ENCODE assay signal across 9 mouse cellular contexts in genomic region chr9:14498896-14499705, GRCm38 (mm10). TPM values are rescaled to one million over a fixed set of nuclear protein-coding genes. Genes with fewer than 3 reads are reported as not detected.
DNase-seq lines count a peak whose midpoint lies in the region; ATAC-seq and TF ChIP-seq lines count a peak whose summit lies in the region.
"Had no signal": no experiment of that assay in that cellular context is flagged by ENCODE, and none has a peak within 500 bp of the region (broad histone marks: within the 10 kb centered on the region; RNA-seq: fewer than 3 reads in every experiment).

No protein-coding gene starts in this region.

- peaks cover 15% of the 10 kb centered on the region for H3K4me1 ChIP-seq in embryonic facial prominence, embryonic 13.5 days
- H3K4me1 ChIP-seq in limb, embryonic 13.5 days, result peaks cover 10% of the 10 kb centered on the region
- peaks cover 2% of the 10 kb centered on the region; the same call in 1 of the 2 replicates for H3K4me1 ChIP-seq in olfactory bulb, adult 2 months (ENCODE audit: control insufficient read depth, insufficient read depth, low read length)

- 79% methylated on average over 4 of the region's 4 CpGs for WGBS in embryonic facial prominence, embryonic 13.5 days
- WGBS in limb, embryonic 13.5 days, result 79% methylated on average over 4 of the region's 4 CpGs
- WGBS in olfactory bulb, adult 2 months, result 76% methylated on average over 4 of the region's 4 CpGs

- DNase-seq in left cerebral cortex, adult 2 months (ENCODE audit: extremely low spot score in 1 of 2, low spot score in 2 of 2), result peak in 1 of 2 experiments; percentile 6
- no peak for DNase-seq in left cerebral cortex, adult 11 months (ENCODE audit: low spot score)
- no peak for DNase-seq in left cerebral cortex, postnatal 4 days
- DNase-seq in frontal cortex, postnatal 10 days (ENCODE audit: low spot score in 2 of 2), result no peak
- DNase-seq: lung, adult 18-20 months had no signal

- H3K27ac ChIP-seq in left cerebral cortex, adult 2 months, result no peak overlapping the region
- no peak overlapping the region for H3K27ac ChIP-seq in embryonic facial prominence, embryonic 13.5 days
- no peak overlapping the region for H3K27ac ChIP-seq in limb, embryonic 13.5 days
- H3K27ac ChIP-seq in olfactory bulb, adult 2 months (ENCODE audit: insufficient read depth, low read depth, low read length), result no peak overlapping the region

- H3K4me2 ChIP-seq in embryonic facial prominence, embryonic 13.5 days, result peak overlapping the region; percentile 67
- H3K4me2 ChIP-seq in limb, embryonic 13.5 days (replicated peaks), result peak overlapping the region; percentile 77

- intact Hi-C loops in left cerebral cortex, adult 2 months (cut with DNase I), result no loop called here
- intact Hi-C loops in left cerebral cortex, postnatal 4 days (cut with DNase I), result no loop called here

- peaks cover 20% of the 10 kb centered on the region for H3K36me3 ChIP-seq in embryonic facial prominence, embryonic 13.5 days
- H3K36me3 ChIP-seq in limb, embryonic 13.5 days, result peaks cover 21% of the 10 kb centered on the region

- TF ChIP-seq CTCF in left cerebral cortex, adult 2 months (IDR thresholded peaks at IDR 0.05), result no peak
- TF ChIP-seq CTCF in olfactory bulb, adult 2 months (IDR thresholded peaks at IDR 0.05; ENCODE audit: insufficient read depth, low read depth, low read length), result no peak

- no peaks in the 10 kb centered on the region for H3K27me3 ChIP-seq in embryonic facial prominence, embryonic 13.5 days
- H3K27me3 ChIP-seq in limb, embryonic 13.5 days, result no peaks in the 10 kb centered on the region

- no peak for TF ChIP-seq POLR2A in olfactory bulb, adult 2 months (IDR thresholded peaks at IDR 0.05; ENCODE audit: insufficient read depth, low read depth, low read length)

- peak overlapping the region; percentile 67 for H3K4me3 ChIP-seq in left cerebral cortex, adult 2 months
- peak overlapping the region; percentile 86 for H3K4me3 ChIP-seq in embryonic facial prominence, embryonic 13.5 days
- peak overlapping the region; percentile 87 for H3K4me3 ChIP-seq in limb, embryonic 13.5 days
- H3K4me3 ChIP-seq in olfactory bulb, adult 2 months (ENCODE audit: insufficient read depth, low read depth, low read length), result peak overlapping the region; percentile 83

- H3K9ac ChIP-seq in embryonic facial prominence, embryonic 13.5 days, result no peak overlapping the region
- H3K9ac ChIP-seq in limb, embryonic 13.5 days, result no peak overlapping the region

- no peaks in the 10 kb centered on the region for H3K9me3 ChIP-seq in embryonic facial prominence, embryonic 13.5 days
- no peaks in the 10 kb centered on the region for H3K9me3 ChIP-seq in limb, embryonic 13.5 days

- ATAC-seq in embryonic facial prominence, embryonic 13.5 days (ENCODE audit: insufficient number of reproducible peaks, insufficient read depth, low FRiP score, low TSS enrichment, low read depth), result no peak
- no peak for ATAC-seq in limb, embryonic 13.5 days (ENCODE audit: low FRiP score, low read depth)
- ATAC-seq in megakaryocyte-erythroid progenitor cell, adult 5-6 weeks (replicated peaks; ENCODE audit: low FRiP score, low TSS enrichment, poor library complexity, severe bottlenecking), result no peak

RNA-seq across cellular contexts. Expression of gene Kdm4d, which starts 1.2 kb away (rescaled TPM):
- 1 to 10 TPM; 1.7 to 2.3 TPM for total RNA-seq in left cerebral cortex, adult 2 months (2021)
- polyA plus RNA-seq in embryonic facial prominence, embryonic 13.5 days (2015; fragmentation: Nextera tagmentation; extraction: Ambion mirVana), result 0.41 and 0.56 TPM in 2 replicates
- polyA plus RNA-seq in limb, embryonic 13.5 days (2015; fragmentation: Nextera tagmentation; extraction: Ambion mirVana), result 0.42 and 0.55 TPM in 2 replicates
- not detected in 2 replicates for polyA plus RNA-seq in olfactory bulb, adult 2 months (2012; ENCODE audit: insufficient read depth, insufficient read length, low replicate concordance, missing spikeins)
- 1 to 10 TPM; 1.2 to 1.8 TPM for total RNA-seq in left cerebral cortex, postnatal 4 days (2021)
- not detected in 2 replicates for total RNA-seq in megakaryocyte-erythroid progenitor cell, adult 5-6 weeks (2014; fragmentation: Nextera tagmentation)
- total RNA-seq in megakaryocyte-erythroid progenitor cell, adult 5-6 weeks (2017), result not detected in 2 replicates

RNA-seq across cellular contexts. Expression of gene Cwc15, which starts 1.3 kb away (rescaled TPM):
- 10 to 100 TPM; 82.3 to 90.9 TPM for total RNA-seq in left cerebral cortex, adult 2 months (2021)
- polyA plus RNA-seq in embryonic facial prominence, embryonic 13.5 days (2015; fragmentation: Nextera tagmentation; extraction: Ambion mirVana), result 170 and 176 TPM in 2 replicates
- polyA plus RNA-seq in limb, embryonic 13.5 days (2015; fragmentation: Nextera tagmentation; extraction: Ambion mirVana), result 165 and 170 TPM in 2 replicates
- polyA plus RNA-seq in olfactory bulb, adult 2 months (2012; ENCODE audit: insufficient read depth, insufficient read length, low replicate concordance, missing spikeins), result not detected in 2 replicates
- 10 to 100 TPM; 80.9 to 86.5 TPM for total RNA-seq in left cerebral cortex, postnatal 4 days (2021)
- total RNA-seq in megakaryocyte-erythroid progenitor cell, adult 5-6 weeks (2014; fragmentation: Nextera tagmentation), result 161 and 192 TPM in 2 replicates
- total RNA-seq in megakaryocyte-erythroid progenitor cell, adult 5-6 weeks (2017), result 286 and 287 TPM in 2 replicates
